Mouse (Mus musculus) retina, postnatal 1 day (tissue): ENCODE results near the gene Atraid.

ENCODE experiments used
- DNase-seq: peaks from one replicate; pipeline ENCODE4 v3.0.0-alpha.2; 2012

Atraid gene

DNA sequence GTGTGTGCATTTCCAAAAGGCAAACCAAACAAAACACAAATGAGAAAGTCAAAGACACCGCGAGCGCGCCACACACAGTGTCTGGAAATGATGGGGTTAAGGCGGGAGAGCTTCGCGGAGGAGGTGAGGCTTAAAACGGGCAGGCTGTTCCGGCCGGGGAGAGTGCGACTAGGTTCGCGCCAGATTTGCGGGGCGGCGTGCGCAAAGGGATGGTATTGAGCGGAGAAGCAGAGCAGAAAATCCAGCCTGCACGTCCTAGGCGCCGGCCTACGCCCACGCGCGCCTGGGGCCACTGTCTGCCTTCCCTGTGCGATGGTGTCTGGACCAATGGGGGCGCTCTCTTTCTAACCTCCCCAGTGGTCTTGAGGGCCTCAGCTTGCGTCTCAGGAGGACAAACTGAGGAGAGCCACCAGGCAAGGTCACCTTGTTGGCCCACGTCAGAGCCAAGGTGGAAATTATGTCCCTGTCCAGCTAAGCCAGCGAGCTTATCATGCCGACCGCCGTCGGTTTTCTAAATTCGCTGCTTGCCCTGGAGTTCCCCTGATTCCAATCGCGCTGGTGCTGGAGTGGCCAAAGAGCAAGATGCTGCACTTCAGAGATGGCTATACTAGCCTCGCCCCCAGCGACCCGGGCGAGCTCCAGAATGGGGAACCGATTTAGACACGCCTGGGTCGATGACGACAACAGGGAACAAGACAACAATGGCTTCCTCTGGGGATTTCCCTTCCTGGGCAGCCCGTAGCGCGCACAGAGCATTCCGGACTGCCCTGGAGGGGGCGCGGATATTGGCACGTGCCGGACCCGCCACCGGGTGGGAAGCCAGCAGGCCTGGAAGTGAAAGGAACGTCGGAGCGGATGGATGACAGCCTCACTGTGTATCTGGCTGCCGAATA is 46.9 kb downstream of the Atraid start:
- DNase-seq: peak; percentile 75

DNA sequence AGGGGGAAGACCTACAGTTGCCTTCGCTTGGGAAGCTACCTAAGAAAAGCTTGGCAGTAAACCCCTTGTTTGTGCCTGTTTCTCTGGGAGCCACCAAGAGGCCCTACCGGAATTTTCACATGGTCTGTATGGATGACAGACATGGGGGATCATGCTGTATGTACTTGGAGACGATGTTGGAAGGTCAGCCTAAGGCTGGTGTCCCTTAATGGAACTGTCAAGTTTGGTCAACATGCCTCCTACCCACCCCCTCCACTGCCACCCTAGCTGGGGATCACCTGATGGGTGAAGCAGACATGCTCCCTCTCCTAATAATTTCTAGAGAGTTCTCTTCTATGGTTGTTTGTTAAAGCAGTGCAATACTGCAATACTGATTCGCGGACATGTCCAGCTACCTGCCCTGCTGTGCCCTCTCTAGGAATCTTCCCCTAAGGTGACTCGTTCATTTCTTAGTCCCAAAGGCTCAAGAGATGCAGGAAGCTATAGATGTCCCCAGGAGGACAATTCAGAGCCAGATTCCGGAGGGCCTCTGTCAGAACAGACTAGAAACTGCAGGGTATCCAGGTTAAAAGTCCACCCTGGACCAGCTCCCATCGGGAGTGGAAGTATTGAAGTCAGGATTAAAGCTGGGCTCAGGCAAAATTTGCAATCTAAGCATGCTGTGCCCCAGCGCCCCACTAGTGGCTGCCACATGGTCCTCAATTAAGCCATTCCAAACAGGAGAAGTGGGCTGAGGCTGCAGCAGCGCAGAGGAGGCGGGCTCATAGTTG is 47.8 kb downstream of the Atraid start:
- DNase-seq: no peak
